Mouse (Mus musculus) lung, postnatal 14 days (tissue): ENCODE results near the gene Rrp1b.
A peak's percentile ranks its signal among the peaks of the same experiment; 100 is the strongest.
"Not testable (repeated sequence)": the region's sequence is repeated elsewhere in the genome, so short reads cannot be mapped to it uniquely, and the experiment has no call there.

Experiments
- DNase-seq: peaks from one replicate; pipeline ENCODE4 v3.0.0; 2021

The Rrp1b gene

DNA sequence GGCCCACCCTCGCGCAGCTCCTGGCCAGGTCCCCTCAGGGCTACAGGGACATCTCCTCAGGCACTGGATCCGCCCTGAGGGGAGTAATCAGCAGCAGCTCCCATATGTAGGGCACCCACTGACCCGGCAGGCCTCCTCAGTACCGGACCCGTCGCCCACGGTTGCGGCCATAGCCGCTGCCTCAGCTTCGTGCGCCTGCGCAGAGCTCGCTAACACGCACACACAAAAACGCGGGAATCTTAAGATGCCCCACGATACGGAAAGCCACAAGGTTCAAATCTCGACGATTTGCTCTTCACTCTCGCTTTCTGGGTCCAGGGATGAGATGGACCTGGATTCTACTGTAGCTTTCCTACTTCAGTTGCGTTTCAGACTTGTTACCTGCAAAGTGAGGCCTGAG, 1.6 kb upstream of the Rrp1b start:
- no peak for DNase-seq

GRCm38 (mm10) chr17:32036509-32037438, 874 bp downstream of the Rrp1b start:
- no peak for DNase-seq

DNA sequence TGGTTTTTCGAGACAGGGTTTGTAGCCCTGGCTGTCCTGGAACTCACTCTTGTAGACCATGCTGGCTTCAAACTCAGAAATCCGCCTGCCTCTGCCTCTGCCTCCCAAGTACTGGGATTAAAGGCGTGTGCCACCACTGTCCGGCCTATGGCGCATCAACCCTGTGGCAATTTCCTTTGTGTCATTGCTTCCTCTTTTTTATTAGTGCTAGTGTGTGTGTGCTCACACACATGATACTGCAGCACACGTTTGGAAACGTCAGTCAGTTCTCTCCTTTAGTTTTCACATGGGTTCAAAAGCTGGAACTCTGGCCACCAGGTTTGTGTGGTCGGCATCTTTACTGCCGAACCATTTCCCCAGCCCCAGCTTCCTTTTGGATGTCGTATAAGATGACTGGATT, 4.4 kb downstream of the Rrp1b start:
- DNase-seq: no peak

DNA sequence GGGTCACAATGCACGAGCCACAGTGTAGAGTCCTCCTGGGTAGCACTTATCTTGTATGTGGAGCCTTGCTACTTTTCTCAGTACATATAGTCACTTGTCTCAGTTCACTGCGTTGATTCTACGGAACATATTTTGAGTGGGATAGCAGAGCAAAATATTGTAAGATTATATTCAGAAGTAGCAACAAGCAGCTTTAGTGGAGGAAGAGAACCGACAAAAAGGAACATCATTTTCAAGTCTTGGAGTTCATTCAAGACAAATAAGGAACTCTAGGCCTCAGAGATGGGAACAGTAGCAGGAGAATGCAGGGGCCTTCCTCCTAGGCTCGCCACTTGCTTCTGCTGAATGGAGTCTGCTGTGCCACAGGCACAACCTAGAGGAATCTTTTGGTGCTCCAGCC, 10.6 kb downstream of the Rrp1b start:
- no peak for DNase-seq

- DNase-seq: no peak
Measured at GRCm38 (mm10) chr17:32048351-32048750, 12.5 kb downstream of the Rrp1b start.

DNA sequence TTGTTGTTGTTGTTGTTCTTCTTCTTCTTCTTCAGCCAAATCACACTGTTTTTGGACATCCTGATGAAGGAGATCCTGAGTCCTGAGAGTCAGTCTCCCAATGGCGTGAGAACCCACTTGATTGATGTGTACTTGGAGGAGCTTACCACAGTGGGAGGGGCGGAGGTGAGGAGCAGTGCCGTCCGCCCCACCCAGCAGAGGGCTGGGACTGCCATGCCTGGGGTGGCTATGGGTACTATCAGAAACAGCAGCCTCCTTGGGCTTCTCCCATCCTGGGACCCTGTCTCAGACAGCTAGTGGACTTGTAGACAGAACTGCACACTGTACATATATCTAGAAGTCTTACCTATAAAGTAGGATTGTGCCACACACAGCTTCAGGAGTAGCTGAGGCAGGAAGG, 14.0 kb downstream of the Rrp1b start:
- no peak for DNase-seq

GRCm38 (mm10) chr17:32050609-32051008, 14.7 kb downstream of the Rrp1b start:
- no peak for DNase-seq

- peak; percentile 62 for DNase-seq
Measured at GRCm38 (mm10) chr17:32052237-32053080, 16.6 kb downstream of the Rrp1b start.

DNA sequence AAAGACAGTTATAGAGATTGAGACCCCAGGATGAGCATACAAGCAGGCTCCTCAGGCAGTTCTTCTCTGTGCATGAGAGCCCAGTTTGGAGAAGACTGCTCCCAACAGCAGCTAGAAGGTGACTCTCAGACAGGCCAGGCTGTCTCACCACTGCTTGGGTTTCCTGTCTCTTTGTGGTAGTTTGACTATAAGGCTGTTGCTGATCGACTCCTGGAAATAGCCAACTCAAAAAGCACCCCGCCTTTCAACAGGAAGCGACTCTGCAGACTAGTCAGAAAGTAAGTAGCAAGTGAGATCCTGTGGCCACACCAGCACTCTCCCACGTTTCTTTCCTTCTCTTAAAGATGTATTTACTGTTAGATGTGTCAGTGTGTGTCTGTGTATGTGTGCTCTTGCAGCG, 17.8 kb downstream of the Rrp1b start:
- no peak for DNase-seq

DNA sequence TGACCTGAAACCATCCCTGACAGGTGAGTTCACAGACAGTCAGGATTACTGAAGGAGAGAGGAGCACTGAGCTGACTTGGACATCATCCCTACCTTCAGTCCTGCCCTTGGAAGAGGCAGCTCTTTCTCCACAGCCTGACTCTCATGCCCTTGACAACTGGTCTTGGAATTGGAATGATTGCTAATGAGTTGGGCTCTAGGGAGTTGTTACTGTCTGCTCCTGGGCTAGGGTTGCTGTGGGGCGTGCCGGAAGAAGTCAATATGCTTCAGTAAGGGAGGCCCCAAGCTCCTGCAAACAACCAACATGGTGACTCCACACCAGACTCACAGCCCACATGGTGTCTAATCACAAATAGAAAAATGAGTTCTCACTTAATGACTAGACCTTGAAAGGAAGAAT, 21.9 kb downstream of the Rrp1b start:
- DNase-seq: no peak

GRCm38 (mm10) chr17:32059084-32059483, 23.2 kb downstream of the Rrp1b start:
- DNase-seq: no peak

DNA sequence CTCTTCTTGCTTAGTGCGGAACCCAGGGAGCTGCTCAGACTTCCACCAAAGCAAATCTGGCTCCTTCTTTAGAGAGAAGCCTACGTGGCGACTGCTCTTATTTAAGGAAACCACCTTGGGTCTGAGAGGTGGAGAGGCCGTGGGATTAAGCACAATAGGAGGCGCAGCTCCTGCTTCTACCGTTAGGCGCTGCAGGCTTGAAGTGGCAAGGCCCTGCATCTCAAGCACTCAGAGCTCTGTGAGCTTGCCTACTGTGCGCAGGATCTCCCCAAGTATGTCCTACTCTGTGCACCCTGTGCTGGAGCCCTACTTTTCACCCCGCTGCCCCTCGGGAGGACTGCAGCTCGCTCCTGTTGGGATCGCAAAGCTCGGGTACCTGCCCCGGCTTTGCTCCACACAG, 25.3 kb downstream of the Rrp1b start:
- no peak for DNase-seq

GRCm38 (mm10) chr17:32063654-32064053, 27.8 kb downstream of the Rrp1b start:
- no peak for DNase-seq

DNA sequence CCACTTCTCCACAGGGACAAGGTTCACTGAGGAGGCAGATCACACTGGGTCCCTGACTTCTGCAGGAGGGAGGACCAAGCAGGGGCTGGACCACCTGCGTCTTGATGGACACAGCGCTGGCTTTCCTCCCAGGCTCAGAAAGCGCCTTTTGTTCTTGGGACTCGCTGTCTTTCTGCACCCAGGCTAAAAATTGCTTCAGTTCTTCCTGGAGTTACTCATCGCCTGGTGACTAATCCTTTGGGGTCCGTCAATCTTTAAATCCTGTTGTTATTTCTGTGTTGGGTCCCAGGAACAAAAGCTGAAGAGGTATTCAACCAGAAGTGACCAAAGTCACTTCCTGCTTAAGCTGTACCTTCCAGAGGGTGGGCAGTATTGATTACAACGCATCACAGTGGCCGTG, 28.9 kb downstream of the Rrp1b start:
- DNase-seq: not testable (repeated sequence)

DNA sequence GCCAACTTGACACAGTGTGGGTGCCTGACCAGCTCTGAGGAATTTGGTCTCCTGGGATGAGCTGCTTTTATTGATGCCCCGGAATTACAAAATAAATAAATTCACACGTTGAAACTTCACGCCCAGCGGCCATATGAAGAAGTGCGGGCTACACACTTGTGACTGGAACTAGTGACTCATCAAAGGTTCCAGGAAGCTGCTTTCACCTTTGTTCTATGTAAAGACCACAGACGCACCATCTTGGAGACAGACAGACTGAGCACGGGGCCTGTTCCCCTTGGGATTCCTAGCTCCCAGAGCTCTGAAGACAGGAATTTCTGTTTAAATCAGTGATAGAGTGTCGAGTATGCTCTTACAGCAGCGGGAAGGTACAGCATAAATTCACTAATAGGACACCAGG, 31.6 kb downstream of the Rrp1b start:
- no peak for DNase-seq

- DNase-seq: no peak
Measured at GRCm38 (mm10) chr17:32068381-32068780, 32.5 kb downstream of the Rrp1b start.

DNA sequence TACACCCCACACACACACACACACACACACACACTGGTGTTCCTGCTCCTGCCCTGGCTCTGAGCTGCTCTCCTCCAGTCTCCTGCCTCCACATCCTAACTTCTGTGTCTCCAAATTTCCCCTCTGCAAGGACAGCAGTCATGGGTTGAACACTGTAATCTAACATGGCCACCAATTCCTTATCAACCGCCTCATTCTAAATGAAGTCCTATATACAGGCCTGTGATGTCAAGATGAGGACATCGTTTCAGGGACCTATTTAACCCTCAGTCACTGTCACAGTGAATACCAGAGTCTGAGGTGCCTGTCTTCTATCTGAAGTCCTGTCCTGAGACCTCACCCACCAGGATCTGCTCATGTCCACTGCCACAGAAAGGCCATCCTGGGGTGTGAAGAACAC, 32.9 kb downstream of the Rrp1b start:
- no peak for DNase-seq

- DNase-seq: peak; percentile 94
Measured at GRCm38 (mm10) chr17:32073359-32073758, 37.5 kb downstream of the Rrp1b start.

DNA sequence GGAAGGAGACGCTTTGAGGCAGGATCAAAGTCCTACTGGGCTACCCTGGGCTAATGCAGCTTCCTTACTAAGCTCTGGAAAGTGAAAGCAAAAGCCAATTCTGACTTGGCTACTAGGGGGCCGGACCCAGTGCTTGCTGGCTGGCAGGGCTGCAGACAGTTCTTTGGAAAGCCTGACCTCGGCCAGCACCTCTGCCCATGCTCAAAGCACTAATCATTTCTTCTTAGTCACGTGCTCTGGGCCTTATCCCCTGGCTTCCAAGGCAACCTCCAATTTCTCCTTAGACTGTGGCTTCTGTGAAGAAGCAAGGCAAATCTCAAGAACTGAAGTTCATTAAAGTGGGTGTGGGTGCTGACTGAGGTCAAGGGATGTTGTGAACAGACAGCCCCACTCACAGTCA, 38.8 kb downstream of the Rrp1b start:
- no peak for DNase-seq

- DNase-seq: peak; percentile 49
Measured at GRCm38 (mm10) chr17:32075164-32075563, 39.3 kb downstream of the Rrp1b start.

DNA sequence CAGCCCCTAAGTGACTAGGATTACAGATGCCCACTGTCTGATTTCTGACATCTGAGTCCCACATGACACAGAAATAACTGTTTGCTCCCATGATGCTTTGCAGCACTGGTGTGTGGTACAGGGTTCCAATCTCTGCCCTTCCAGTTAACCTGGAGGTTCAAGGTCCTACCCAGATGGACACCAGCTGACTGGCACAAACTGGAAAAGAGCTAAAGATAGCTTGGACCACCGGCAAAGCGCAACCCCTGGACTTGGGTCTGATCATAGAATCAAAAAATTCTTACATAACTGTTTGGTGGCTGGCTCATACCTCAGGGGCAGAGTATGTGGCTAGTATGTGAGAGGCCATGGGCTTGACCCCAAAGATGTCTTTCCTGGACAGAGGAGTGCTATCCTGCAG, 47.5 kb downstream of the Rrp1b start:
- no peak for DNase-seq

DNA sequence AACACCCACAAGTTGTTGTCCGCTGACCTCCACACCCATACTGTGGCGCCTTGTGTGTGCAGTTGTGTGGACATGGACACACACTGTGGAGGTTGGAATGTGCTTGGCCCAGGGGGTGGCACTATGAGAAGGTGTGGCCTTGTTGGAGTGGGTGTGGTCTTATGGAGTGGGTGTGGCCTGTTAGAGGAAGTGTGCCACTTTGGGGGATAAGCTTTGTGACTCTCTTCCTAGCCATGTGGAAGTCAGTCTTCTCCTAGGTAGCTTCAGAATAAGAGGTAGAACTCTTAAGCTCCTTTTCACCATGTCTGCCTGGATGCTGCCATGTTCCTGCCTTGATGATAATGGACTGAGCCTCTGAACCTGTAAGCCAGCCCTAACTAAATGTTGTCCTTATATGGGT, 51.2 kb downstream of the Rrp1b start:
- DNase-seq: no peak

DNA sequence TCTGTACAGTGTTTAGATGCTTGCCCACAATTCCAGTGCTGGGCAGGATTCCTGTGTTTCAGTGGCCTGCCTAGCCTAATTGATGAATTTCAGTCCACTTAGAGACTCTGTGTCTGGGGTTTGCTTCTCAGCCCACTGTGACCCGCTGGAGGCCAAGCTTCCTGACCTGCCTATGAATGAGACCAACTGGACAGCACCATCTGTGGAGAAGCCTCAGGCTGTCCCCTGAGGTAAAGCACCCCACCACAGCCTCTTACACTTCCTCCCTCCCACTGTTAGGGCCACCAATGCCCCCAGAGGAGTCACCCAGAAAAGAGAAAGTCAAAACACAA, 55.1 kb downstream of the Rrp1b start:
- DNase-seq: no peak
